Mouse (Mus musculus): ENCODE measurements around the gene Nr2f1. TPM values are rescaled to one million over a fixed set of nuclear protein-coding genes. Genes with fewer than 3 reads are reported as not detected.
A peak's percentile ranks its signal among the peaks of the same experiment; 100 is the strongest.

The Nr2f1 gene
- polyA plus RNA-seq, 1 experiment: not detected

DNA sequence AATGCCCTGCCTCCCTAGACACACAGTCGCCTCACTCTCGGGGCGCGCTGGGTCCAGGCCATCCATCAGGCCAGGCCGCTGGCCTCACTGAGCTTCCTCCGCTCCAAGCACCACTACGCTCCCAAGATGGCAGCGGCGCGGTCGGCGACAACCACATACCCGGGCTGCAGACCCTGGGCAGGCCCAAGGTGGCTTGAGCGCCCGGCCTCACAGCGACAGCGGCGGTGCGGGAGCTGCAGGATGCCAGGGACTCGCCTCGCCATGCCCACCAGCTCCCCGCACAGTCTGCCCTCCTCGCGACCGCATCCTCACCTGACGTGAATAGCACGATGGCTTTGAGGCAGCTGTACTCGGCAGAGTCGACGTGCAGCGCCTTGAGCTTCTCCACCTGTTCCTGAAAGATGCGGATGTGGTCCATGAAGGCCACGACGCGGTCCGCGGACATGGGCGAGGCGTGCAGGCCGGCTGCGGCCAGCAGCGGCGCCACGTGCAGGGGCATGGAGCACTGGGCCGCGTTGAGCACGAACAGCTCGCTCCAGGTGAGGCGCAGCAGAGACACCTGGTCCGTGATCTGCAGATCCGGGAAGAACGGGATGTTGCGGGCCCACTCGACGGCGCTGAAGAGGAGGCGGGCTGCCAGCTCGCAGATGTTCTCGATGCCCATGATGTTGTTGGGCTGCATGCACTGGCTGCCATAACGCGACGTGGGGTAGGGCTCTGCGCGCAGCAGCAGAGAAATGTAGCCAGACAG, 4.5 kb downstream of the Nr2f1 start:
- H3K4me1 ChIP-seq (ENCODE audit: control insufficient read depth, insufficient read depth, low read length): no peaks in the 10 kb centered on the region
- TF ChIP-seq CTCF (IDR thresholded peaks at IDR 0.05; ENCODE audit: low read depth, low read length): no peak
- TF ChIP-seq POLR2A (IDR thresholded peaks at IDR 0.05; ENCODE audit: borderline replicate concordance, low read depth, low read length): no peak
- H3K27ac ChIP-seq (ENCODE audit: insufficient read depth, low read depth, low read length): no peak overlapping the region
- no peak overlapping the region; the same call in 1 of the 2 replicates for H3K4me3 ChIP-seq (ENCODE audit: insufficient read depth, low read length)

DNA sequence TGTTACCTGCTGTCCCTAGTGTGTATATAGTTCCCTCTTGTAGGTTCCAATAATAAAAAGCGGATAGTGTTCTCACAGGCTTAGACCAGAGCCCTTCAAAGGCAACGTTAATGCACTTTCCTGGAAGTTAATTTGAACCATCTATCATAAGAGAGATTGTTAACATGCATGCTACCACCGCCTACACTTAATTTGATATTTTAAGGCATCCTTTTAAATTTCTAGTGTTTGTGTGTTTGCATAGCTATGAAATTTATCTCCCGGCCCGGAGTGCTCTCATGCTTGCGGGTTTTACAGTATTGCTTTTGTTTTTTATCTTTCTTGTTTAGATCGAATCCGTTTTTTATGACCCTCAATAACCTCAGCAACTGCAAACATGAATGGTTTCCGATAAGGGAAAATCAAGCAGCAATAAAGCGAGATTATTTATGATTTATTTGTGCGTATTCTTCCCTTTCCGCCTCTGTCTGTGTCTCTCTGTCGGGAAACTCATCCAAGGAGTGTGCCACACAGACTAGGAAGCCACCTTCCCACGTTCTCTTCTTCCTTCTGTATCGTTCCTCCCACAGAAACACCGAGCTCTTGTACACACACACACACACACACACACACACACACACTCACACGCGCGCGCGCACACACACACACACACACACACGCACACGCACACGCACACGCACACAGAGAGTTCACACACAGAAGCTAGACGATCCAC, 5.3 kb downstream of the Nr2f1 start:
- no peaks in the 10 kb centered on the region for H3K4me1 ChIP-seq (ENCODE audit: control insufficient read depth, insufficient read depth, low read length)
- TF ChIP-seq CTCF (IDR thresholded peaks at IDR 0.05; ENCODE audit: low read depth, low read length): no peak
- TF ChIP-seq POLR2A (IDR thresholded peaks at IDR 0.05; ENCODE audit: borderline replicate concordance, low read depth, low read length): no peak
- H3K4me3 ChIP-seq (ENCODE audit: insufficient read depth, low read length): no peak overlapping the region; the same call in 1 of the 2 replicates
- H3K27ac ChIP-seq (ENCODE audit: insufficient read depth, low read depth, low read length): no peak overlapping the region

DNA sequence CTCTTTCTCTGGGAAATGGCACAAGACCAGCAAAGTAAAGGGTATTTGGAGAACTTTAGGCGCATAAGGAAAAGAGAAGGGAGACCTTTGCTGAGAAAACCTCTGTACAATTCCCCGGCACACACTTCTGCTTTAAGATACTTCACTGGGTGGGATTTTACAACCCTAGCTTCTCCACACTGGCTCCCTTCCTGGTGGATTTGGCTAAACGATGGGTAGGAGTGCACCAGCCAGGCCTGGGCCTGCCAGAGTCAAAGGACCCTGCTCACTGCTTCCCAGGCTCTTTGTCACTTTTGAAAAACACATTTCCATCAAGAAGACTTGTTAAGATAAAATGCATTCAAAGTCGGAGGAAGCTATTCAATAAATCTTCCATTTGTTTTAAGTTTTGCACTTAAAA, 6.3 kb downstream of the Nr2f1 start:
- Histone ChIP-seq H3K4me1 (ENCODE audit: control insufficient read depth, insufficient read depth, low read length) (no peaks in the 10 kb centered on the region), H3K27ac (ENCODE audit: insufficient read depth, low read depth, low read length) (no peak overlapping the region), H3K4me3 (ENCODE audit: insufficient read depth, low read length) (no peak overlapping the region)
- TF ChIP-seq POLR2A (IDR thresholded peaks at IDR 0.05; ENCODE audit: borderline replicate concordance, low read depth, low read length) (no peak), CTCF (IDR thresholded peaks at IDR 0.05; ENCODE audit: low read depth, low read length) (no peak)

DNA sequence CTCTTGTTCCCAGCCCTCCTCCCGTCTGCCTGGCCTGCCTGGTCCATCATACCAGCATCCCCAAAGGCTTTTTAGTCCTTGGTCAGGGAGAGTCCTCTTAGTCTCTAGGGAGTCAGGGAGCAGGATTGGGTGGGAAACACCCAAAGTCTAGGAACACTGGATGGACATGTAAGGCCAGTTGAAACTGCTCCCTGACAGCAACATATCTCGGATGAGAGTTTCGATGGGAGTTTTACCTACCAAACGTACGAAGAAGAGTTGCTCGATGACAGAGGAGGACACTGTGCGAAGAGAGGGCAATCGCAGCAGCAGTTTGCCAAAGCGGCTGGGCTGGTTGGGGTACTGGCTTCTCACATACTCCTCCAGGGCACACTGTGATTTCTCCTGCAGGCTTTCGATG, 10.0 kb downstream of the Nr2f1 start:
- no peak for TF ChIP-seq CTCF (IDR thresholded peaks at IDR 0.05; ENCODE audit: low read depth, low read length)
- no peak for TF ChIP-seq POLR2A (IDR thresholded peaks at IDR 0.05; ENCODE audit: borderline replicate concordance, low read depth, low read length)

DNA sequence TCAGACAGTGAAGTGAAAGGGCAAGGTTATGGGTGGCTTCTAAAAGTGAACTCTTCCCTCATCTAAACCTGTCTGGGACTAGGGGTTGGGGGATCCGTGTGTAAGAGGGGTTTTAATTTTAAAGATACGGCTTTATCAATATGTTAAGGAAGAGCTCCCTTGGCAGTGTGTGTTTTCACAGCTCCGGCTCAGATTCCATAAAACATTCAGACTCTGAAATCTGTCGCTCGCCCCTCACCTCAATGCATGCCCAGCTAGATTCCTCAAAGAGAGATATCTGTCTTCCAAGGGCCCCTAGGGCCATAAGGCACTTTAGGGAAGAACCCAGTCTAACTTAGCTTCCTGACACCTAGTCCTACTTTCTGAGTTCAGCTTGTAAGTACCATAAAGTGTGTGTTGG, 11.7 kb downstream of the Nr2f1 start:
- H3K27ac ChIP-seq (ENCODE audit: insufficient read depth, low read depth, low read length): no peak overlapping the region
- no peak overlapping the region for H3K4me3 ChIP-seq (ENCODE audit: insufficient read depth, low read length)
- TF ChIP-seq CTCF (IDR thresholded peaks at IDR 0.05; ENCODE audit: low read depth, low read length) (no peak), POLR2A (IDR thresholded peaks at IDR 0.05; ENCODE audit: borderline replicate concordance, low read depth, low read length) (no peak)
- H3K4me1 ChIP-seq (ENCODE audit: control insufficient read depth, insufficient read depth, low read length): no peaks in the 10 kb centered on the region

More for the DNA sequence above, 10.0 kb downstream of the Nr2f1 start:
- Histone ChIP-seq H3K4me3 (ENCODE audit: insufficient read depth, low read length) (no peak overlapping the region), H3K27ac (ENCODE audit: insufficient read depth, low read depth, low read length) (no peak overlapping the region), H3K4me1 (ENCODE audit: control insufficient read depth, insufficient read depth, low read length) (no peaks in the 10 kb centered on the region)

DNA sequence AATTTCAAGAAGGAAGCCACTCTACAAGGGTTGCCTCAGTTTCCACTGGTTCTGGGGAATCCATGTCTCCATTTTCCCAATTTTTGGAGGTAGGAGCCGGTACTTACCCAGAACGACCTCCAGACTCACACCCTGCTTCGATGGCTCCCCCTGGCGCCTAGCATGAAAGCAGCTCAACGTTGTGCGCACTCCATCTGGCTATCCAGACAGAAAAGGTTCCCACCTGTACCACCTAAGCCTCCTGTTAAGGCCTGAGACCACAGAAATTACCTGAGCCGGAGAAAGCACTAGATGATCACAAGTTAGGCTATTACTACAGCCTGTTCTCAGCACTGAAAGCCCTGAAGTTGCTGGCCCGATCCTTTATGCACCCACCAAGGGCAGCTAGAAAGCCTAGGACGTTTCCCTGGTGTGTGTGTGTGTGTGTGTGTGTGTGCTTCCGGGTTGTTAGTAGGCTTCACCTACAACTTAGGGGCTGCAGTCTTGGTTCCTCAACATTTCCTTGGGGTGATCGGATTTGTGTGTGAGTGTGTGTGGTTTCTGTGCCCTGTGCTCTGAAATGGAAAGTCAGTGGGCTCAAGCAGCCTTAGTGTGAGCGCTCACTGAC, 13.1 kb downstream of the Nr2f1 start:
- Histone ChIP-seq H3K4me1 (ENCODE audit: control insufficient read depth, insufficient read depth, low read length) (no peaks in the 10 kb centered on the region), H3K4me3 (ENCODE audit: insufficient read depth, low read length) (no peak overlapping the region), H3K27ac (ENCODE audit: insufficient read depth, low read depth, low read length) (no peak overlapping the region)
- TF ChIP-seq POLR2A (IDR thresholded peaks at IDR 0.05; ENCODE audit: borderline replicate concordance, low read depth, low read length): no peak
- peak; percentile 41; the same call in 1 of the 2 replicates for TF ChIP-seq CTCF (IDR thresholded peaks at IDR 0.05; ENCODE audit: low read depth, low read length)

DNA sequence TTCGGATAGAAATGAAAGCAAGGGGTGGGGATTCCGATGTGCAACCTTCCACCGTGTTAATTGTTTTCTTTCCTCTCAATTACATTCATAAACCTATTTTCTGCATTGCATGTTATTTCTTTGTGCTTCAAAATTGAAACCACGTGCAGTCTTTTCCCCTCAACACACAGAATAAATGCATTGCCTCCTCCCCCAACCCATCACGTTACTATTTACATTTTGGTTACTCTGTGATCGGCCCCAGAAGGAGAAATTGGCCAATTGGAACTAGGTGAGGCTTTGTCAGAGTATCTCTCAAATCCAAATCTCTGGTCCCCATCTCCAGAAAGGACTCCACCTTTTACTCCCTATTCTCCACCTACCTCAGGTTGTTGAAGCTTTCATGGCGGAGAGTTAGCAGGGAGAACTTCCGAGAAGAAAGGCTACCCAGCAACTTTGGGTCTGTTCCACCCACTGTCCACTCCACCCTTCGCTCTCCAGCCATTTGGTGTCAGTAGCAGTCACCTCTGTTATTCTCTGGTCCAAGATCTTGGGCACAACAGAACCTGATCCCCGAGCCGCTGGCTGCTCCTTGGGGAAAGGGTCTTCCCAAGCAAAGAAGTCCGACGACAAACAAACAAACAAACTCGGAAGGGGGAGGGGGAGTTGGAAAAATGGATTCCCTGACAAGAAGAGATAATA, 14.6 kb downstream of the Nr2f1 start:
- Histone ChIP-seq H3K4me3 (ENCODE audit: insufficient read depth, low read length) (no peak overlapping the region), H3K4me1 (ENCODE audit: control insufficient read depth, insufficient read depth, low read length) (no peaks in the 10 kb centered on the region), H3K27ac (ENCODE audit: insufficient read depth, low read depth, low read length) (no peak overlapping the region)
- no peak for TF ChIP-seq CTCF (IDR thresholded peaks at IDR 0.05; ENCODE audit: low read depth, low read length)
- no peak for TF ChIP-seq POLR2A (IDR thresholded peaks at IDR 0.05; ENCODE audit: borderline replicate concordance, low read depth, low read length)

DNA sequence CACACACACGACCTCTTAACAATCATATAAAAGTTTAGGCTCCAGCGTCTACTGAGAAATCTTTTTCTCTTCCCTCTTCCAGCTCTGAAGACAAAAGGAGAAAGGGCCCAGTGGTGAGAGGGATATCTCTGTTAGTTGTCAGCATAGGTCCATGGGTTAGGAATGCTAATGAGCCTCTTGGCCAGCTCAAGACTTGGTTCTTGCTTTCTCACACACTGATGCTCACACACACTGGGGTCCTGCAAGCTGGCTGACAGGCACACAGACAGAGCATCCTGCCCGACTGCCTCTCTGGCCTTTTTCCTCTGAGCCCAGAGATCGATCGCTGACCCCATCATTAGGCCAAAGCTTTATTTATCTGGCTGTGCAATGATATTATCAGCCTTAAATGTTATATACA, 15.6 kb downstream of the Nr2f1 start:
- no peak for TF ChIP-seq CTCF (IDR thresholded peaks at IDR 0.05; ENCODE audit: low read depth, low read length)
- no peak for TF ChIP-seq POLR2A (IDR thresholded peaks at IDR 0.05; ENCODE audit: borderline replicate concordance, low read depth, low read length)
- no peak overlapping the region for H3K27ac ChIP-seq (ENCODE audit: insufficient read depth, low read depth, low read length)
- no peaks in the 10 kb centered on the region for H3K4me1 ChIP-seq (ENCODE audit: control insufficient read depth, insufficient read depth, low read length)
- H3K4me3 ChIP-seq (ENCODE audit: insufficient read depth, low read length): no peak overlapping the region

DNA sequence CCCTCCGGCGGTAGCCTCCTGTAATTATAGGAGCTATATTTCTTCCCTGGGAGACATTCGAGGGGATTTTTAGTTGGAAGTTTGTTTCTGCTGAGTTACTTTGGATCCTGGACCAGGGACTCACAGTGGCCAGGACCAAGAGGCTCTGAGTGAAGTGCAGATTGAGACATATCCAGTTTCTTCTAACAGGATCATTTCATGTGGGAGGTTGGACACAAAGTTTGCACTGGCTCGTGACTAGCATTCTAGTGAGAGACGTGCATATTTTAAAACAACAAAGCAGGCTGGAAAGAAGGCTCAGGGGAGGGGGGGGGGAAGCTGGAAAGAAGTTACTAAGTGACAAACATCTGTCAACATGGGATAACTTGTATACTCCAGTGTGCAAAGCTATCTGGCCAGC, 16.6 kb downstream of the Nr2f1 start:
- no peaks in the 10 kb centered on the region for H3K4me1 ChIP-seq (ENCODE audit: control insufficient read depth, insufficient read depth, low read length)
- no peak overlapping the region for H3K27ac ChIP-seq (ENCODE audit: insufficient read depth, low read depth, low read length)
- no peak overlapping the region for H3K4me3 ChIP-seq (ENCODE audit: insufficient read depth, low read length)
- TF ChIP-seq POLR2A (IDR thresholded peaks at IDR 0.05; ENCODE audit: borderline replicate concordance, low read depth, low read length) (no peak), CTCF (IDR thresholded peaks at IDR 0.05; ENCODE audit: low read depth, low read length) (no peak)

All from bone marrow macrophage, adult 2 months (primary cell).